Mouse (Mus musculus) brain, embryonic 14.5 days (tissue): ENCODE measurements at regions not wholly inside any gene's neighbourhood (a gene's known extent, or its start where the extent isn't known, plus 50 kb on each side); places are given as distances from the start of the nearest gene placed in this dataset.

ENCODE experiments used
- DNase-seq: peaks from one replicate; pipeline ENCODE4 v3.0.0-alpha.2; 2011; ENCODE audit warnings: low read depth
- CTCF ChIP-seq: fragments of 200-500 bp; IDR thresholded peaks from 2 replicates; pipeline ENCODE4 v1.5.1; 2012; ENCODE audit warnings: inconsistent platforms, mild to moderate bottlenecking, moderate library complexity, borderline replicate concordance; ENCODE audit not compliant: insufficient read depth, insufficient read length; ENCODE audit errors: extremely low read depth
- POLR2A ChIP-seq: fragments of 200-500 bp; IDR thresholded peaks from 2 replicates; pipeline ENCODE4 v1.6.1; 2012; ENCODE audit warnings: mild to moderate bottlenecking, inconsistent platforms, borderline replicate concordance; ENCODE audit not compliant: poor library complexity, insufficient read depth, insufficient read length, severe bottlenecking; ENCODE audit errors: extremely low read depth

DNA sequence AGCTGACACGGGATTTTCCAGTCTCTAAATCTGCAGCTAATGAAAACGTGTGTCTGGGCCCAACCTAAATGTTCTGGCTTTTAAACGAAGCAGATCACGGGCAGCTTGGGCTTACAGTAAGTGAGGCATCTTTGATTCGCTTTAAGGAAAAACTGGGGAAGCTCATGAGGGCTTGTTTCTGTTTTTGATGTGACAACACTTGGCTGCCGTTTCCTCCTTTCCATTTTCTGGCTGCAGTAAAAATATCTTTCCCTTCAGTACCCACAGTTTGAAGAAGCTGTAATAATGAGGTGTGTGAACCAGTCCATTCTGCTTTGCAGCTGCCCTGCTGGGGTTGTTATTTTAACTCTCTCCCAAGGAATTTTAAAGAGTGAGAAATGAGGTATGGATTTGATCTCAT is 69.9 kb upstream of the Dkk2 start:
- DNase-seq: peak; percentile 80
- no peak for TF ChIP-seq CTCF
- TF ChIP-seq POLR2A: no peak

DNA sequence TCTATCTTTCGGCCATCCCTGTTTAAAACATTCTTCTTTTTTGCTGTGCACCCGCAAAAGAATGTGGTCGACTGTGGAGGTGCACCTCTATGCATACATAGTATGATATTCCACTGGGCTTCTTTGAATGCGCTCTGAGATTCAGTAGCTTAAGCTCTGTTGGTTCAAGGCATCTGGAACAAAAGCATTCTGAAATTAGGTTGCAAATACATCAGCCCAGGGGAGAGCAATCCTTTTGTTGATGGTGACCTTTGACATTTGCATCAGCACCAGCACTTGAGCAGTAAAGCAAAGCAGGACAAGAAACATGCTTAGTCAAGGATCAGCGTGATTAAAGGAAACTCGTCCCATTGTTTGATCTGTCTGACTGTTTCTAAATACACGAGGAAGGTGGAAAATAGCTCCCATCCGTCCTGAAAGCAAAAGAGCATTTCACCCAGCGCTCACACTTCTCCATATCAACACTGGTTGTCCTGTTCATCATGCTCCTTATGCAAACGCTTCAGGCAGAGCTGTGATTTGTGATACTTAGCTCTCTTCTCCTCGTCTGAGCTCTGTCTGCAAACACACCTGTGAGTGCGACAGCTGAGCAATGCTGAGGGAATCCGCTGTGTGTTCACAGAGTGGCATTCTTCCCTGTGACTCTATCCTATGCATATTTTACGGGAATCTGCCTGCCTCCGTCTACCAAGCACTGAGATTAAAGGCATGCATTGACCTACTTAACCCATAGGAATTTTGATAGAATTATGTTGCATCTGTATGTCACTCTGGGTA is 67.4 kb upstream of the Dkk2 start:
- peak; percentile 65 for DNase-seq

DNA sequence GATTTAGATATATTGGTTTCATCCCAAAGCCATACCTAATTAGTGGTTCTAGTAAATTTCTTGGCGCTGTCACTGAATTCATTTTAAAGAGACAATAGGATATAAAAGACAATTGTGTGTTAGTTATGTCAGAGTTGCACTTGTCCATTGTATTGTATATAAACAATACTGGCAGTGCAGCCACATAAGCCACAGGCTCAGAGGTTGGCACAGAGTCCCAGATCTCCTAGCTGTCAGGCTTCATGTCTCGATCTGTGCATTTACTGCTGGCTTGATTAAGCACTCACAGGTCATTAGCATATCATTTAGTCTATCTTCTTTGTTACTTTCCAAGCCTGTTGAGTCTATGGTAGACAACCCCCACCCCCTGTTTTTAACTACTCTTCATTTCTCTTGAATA is 66.6 kb upstream of the Dkk2 start:
- peak; percentile 89 for DNase-seq
- no peak for TF ChIP-seq CTCF
- no peak for TF ChIP-seq POLR2A

More for the DNA sequence above, 67.4 kb upstream of the Dkk2 start:
- no peak for TF ChIP-seq CTCF
- no peak for TF ChIP-seq POLR2A

DNA sequence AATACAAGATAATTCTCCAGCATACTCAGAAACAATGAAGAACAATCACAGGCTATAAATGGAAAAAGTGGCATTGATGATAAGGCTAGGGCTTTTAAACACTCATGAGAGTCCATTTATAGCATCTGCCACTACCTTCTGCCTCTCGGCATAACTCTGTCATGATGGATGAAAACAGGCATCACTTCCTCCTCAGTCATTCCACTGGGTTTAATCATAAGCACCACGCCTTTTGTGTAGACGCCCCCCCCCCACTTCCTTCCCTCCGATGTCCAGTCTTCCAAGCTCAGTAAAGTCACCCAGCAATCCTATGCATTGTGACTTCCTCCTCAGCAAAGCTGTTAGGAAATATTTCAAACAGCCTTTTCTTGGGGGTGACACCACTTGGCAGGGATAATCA is 63.1 kb upstream of the Dkk2 start:
- TF ChIP-seq CTCF (no peak), POLR2A (no peak)

DNA sequence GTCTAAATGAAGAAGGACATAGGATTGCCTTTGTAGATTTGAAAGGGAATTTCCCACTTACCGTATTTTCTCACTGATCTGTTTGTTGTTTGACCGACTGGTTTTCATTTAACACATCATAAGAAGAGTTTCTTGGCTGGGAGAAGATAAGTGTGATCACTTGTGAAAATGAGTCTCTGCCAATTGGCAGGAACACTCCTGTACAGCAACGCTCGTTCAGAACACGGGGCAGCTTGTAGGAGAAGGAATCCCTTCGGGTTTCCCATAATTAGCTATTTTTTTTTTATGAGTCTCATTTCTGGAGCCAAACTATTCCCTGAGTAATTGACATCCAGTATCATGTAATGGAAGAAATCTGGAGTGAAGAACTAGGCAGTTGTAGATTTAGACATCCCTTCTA is 61.8 kb upstream of the Dkk2 start:
- DNase-seq: peak; percentile 79
- TF ChIP-seq POLR2A (no peak), CTCF (no peak)

More for the DNA sequence above, 63.1 kb upstream of the Dkk2 start:
- DNase-seq: no peak

DNA sequence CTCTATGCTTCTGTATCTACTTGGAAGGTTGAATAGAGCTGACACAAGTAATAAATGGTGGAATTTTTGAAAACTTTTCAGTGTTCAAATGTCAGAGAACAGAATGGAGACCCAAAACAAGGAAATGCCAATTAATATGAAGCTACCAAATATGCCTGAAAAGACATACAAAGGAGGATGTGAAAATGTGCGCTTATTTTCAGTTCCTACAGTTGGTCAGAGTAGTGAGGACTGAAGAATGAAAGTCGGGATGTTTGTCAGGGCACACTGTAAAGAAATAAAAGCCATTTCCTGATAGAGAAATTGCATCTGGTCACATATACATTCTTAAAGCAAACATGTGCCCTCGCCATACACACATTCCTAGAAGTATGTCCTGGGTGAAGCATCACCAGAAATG is 56.0 kb upstream of the Dkk2 start:
- no peak for DNase-seq

DNA sequence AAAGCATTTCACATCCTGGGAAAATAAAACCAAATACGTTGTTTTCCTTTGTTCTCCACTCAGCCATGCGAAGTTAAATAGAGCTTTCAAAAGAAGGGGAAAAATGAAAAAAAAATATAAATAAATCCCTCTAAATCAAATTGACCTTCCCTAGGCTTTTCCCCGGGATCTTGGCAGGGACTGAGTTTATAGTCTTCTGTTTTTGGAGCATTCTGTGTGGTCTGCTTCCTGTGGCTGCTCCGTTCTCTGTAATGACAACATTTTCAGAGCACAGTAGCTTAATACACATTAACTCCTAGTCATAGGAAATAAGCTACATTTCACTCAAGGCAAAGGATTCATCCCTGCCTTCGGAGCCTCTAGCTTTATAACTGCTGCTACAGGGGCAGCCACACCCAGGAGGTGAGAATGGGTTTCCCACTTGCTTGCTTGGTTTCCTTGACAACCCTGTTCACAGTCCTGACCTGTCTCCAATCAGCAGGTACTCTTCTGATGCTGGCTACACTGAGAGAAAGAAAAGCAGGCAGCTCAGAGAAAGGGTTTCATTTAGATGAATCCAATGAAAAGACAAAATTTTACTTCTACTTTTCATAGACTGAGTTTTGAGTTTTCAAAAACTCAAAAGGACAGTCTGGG is 51.9 kb upstream of the Dkk2 start:
- TF ChIP-seq POLR2A: no peak
- no peak for TF ChIP-seq CTCF
- peak; percentile 70 for DNase-seq

More for the DNA sequence above, 56.0 kb upstream of the Dkk2 start:
- TF ChIP-seq CTCF (no peak), POLR2A (no peak)

DNA sequence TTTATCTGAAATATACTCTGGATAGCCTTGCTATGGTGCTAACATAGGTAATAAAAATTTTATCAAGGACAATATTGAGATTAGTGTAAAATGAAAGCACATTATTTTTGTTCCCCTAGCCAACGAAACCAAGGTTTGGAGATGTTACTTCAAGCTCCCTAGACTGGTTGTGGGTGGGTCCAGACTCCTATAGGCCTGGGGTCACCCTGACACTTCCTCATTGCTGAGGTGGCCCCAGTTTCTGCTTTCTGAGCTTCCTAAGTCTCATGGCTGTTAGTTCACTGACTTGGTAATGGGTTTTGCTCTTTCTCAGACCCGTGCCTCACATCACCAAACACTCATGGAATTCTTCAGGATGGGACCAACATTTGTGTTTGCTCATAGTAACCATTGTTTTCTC is 49.9 kb upstream of the Dkk2 start:
- TF ChIP-seq POLR2A (no peak), CTCF (no peak)

More for the DNA sequence above, 49.9 kb upstream of the Dkk2 start:
- no peak for DNase-seq
